Mouse (Mus musculus): ENCODE measurements at regions not wholly inside any gene's neighbourhood (a gene's known extent, or its start where the extent isn't known, plus 50 kb on each side); places are given as distances from the start of the nearest gene placed in this dataset.

GRCm38 (mm10) chr4:105469300-105469821 lies 312.2 kb downstream of the Plpp3 start:
- H3K9ac ChIP-seq, result no peak overlapping the region
- no peaks in the 10 kb centered on the region for H3K36me3 ChIP-seq
- H3K27ac ChIP-seq (replicated peaks), result no peak overlapping the region
- H3K4me2 ChIP-seq (replicated peaks), result no peak overlapping the region
- no peaks in the 10 kb centered on the region for H3K27me3 ChIP-seq
- H3K4me3 ChIP-seq (replicated peaks), result no peak overlapping the region
- no peaks in the 10 kb centered on the region for H3K4me1 ChIP-seq
- no peak for ATAC-seq (ENCODE audit: insufficient number of reproducible peaks, low FRiP score, low TSS enrichment, low read depth)
- WGBS, result 65% methylated on average over 6 of the region's 6 CpGs
- H3K9me3 ChIP-seq (replicated peaks), result no peaks in the 10 kb centered on the region

- no peaks in the 10 kb centered on the region for H3K4me1 ChIP-seq
- 39% methylated on average over 11 of the region's 11 CpGs for WGBS
- no peak for ATAC-seq (ENCODE audit: insufficient number of reproducible peaks, low FRiP score, low TSS enrichment, low read depth)
- H3K27ac ChIP-seq (replicated peaks), result no peak overlapping the region
- no peaks in the 10 kb centered on the region for H3K36me3 ChIP-seq
- H3K4me3 ChIP-seq (replicated peaks), result no peak overlapping the region
- H3K9ac ChIP-seq, result no peak overlapping the region
- no peaks in the 10 kb centered on the region for H3K27me3 ChIP-seq
- H3K9me3 ChIP-seq (replicated peaks), result no peaks in the 10 kb centered on the region
- no peak overlapping the region for H3K4me2 ChIP-seq (replicated peaks)
Observed at GRCm38 (mm10) chr4:105474765-105475560, 314.7 kb upstream of the Gm12728 start.

- H3K27ac ChIP-seq (replicated peaks), result no peak overlapping the region
Observed at GRCm38 (mm10) chr4:105476332-105476731, 313.3 kb upstream of the Gm12728 start.

GRCm38 (mm10) chr4:105486376-105486775 lies 303.3 kb upstream of the Gm12728 start:
- Histone ChIP-seq H3K4me1 (no peaks in the 10 kb centered on the region), H3K4me3 (replicated peaks) (no peak overlapping the region), H3K9ac (no peak overlapping the region), H3K4me2 (replicated peaks) (no peak overlapping the region), H3K9me3 (replicated peaks) (no peaks in the 10 kb centered on the region), H3K36me3 (no peaks in the 10 kb centered on the region), H3K27me3 (no peaks in the 10 kb centered on the region), H3K27ac (replicated peaks) (no peak overlapping the region)
- WGBS, result 81% methylated on average over 1 of the region's 1 CpGs
- ATAC-seq (ENCODE audit: insufficient number of reproducible peaks, low FRiP score, low TSS enrichment, low read depth), result no peak

More at GRCm38 (mm10) chr4:105476332-105476731, 313.3 kb upstream of the Gm12728 start:
- Histone ChIP-seq H3K4me2 (replicated peaks) (no peak overlapping the region), H3K4me1 (no peaks in the 10 kb centered on the region), H3K9ac (no peak overlapping the region), H3K9me3 (replicated peaks) (no peaks in the 10 kb centered on the region), H3K27me3 (no peaks in the 10 kb centered on the region), H3K36me3 (no peaks in the 10 kb centered on the region), H3K4me3 (replicated peaks) (no peak overlapping the region)
- 78% methylated on average over 4 of the region's 4 CpGs for WGBS
- no peak for ATAC-seq (ENCODE audit: insufficient number of reproducible peaks, low FRiP score, low TSS enrichment, low read depth)

- Histone ChIP-seq H3K4me3 (replicated peaks) (no peak overlapping the region), H3K4me2 (replicated peaks) (no peak overlapping the region), H3K36me3 (no peaks in the 10 kb centered on the region), H3K4me1 (no peaks in the 10 kb centered on the region), H3K9ac (no peak overlapping the region), H3K27ac (replicated peaks) (no peak overlapping the region), H3K9me3 (replicated peaks) (no peaks in the 10 kb centered on the region), H3K27me3 (no peaks in the 10 kb centered on the region)
- 87% methylated on average over 2 of the region's 2 CpGs for WGBS
- ATAC-seq (ENCODE audit: insufficient number of reproducible peaks, low FRiP score, low TSS enrichment, low read depth), result no peak
Observed at GRCm38 (mm10) chr4:105496176-105496575, 293.5 kb upstream of the Gm12728 start.

- no peaks in the 10 kb centered on the region for H3K9me3 ChIP-seq (replicated peaks)
- no peaks in the 10 kb centered on the region for H3K27me3 ChIP-seq
- ATAC-seq (ENCODE audit: insufficient number of reproducible peaks, low FRiP score, low TSS enrichment, low read depth), result no peak
- no peak overlapping the region for H3K9ac ChIP-seq
- no peaks in the 10 kb centered on the region for H3K36me3 ChIP-seq
- H3K4me3 ChIP-seq (replicated peaks), result no peak overlapping the region
- H3K27ac ChIP-seq (replicated peaks), result no peak overlapping the region
- 44% methylated on average over 2 of the region's 2 CpGs for WGBS
- no peak overlapping the region for H3K4me2 ChIP-seq (replicated peaks)
- H3K4me1 ChIP-seq, result no peaks in the 10 kb centered on the region
Observed at GRCm38 (mm10) chr4:105506190-105506589, 283.5 kb upstream of the Gm12728 start.

- no peaks in the 10 kb centered on the region for H3K4me1 ChIP-seq
- no peak overlapping the region for H3K9ac ChIP-seq
- H3K36me3 ChIP-seq, result no peaks in the 10 kb centered on the region
- H3K27me3 ChIP-seq, result no peaks in the 10 kb centered on the region
- 78% methylated on average over 7 of the region's 7 CpGs for WGBS
- H3K9me3 ChIP-seq (replicated peaks), result no peaks in the 10 kb centered on the region
- ATAC-seq (ENCODE audit: insufficient number of reproducible peaks, low FRiP score, low TSS enrichment, low read depth), result no peak
- H3K27ac ChIP-seq (replicated peaks), result no peak overlapping the region
- no peak overlapping the region for H3K4me3 ChIP-seq (replicated peaks)
- no peak overlapping the region for H3K4me2 ChIP-seq (replicated peaks)
Observed at GRCm38 (mm10) chr4:105507221-105507620, 282.4 kb upstream of the Gm12728 start.

GRCm38 (mm10) chr4:105509091-105509490 lies 280.6 kb upstream of the Gm12728 start:
- Histone ChIP-seq H3K27me3 (no peaks in the 10 kb centered on the region), H3K4me3 (replicated peaks) (no peak overlapping the region), H3K4me1 (no peaks in the 10 kb centered on the region), H3K9me3 (replicated peaks) (no peaks in the 10 kb centered on the region), H3K27ac (replicated peaks) (no peak overlapping the region), H3K9ac (no peak overlapping the region), H3K4me2 (replicated peaks) (no peak overlapping the region), H3K36me3 (no peaks in the 10 kb centered on the region)
- no peak for ATAC-seq (ENCODE audit: insufficient number of reproducible peaks, low FRiP score, low TSS enrichment, low read depth)
- WGBS, result 80% methylated on average over 3 of the region's 3 CpGs

- Histone ChIP-seq H3K4me1 (no peaks in the 10 kb centered on the region), H3K9me3 (replicated peaks) (no peaks in the 10 kb centered on the region), H3K4me3 (replicated peaks) (no peak overlapping the region), H3K9ac (no peak overlapping the region), H3K27ac (replicated peaks) (no peak overlapping the region), H3K27me3 (no peaks in the 10 kb centered on the region), H3K36me3 (no peaks in the 10 kb centered on the region), H3K4me2 (replicated peaks) (no peak overlapping the region)
- no peak for ATAC-seq (ENCODE audit: insufficient number of reproducible peaks, low FRiP score, low TSS enrichment, low read depth)
- 84% methylated on average over 1 of the region's 1 CpGs for WGBS
Observed at GRCm38 (mm10) chr4:105510406-105510805, 279.3 kb upstream of the Gm12728 start.

GRCm38 (mm10) chr4:105525135-105525534 lies 264.5 kb upstream of the Gm12728 start:
- no peaks in the 10 kb centered on the region for H3K36me3 ChIP-seq
- no peak overlapping the region for H3K27ac ChIP-seq (replicated peaks)
- no peak overlapping the region for H3K4me2 ChIP-seq (replicated peaks)
- no peak overlapping the region for H3K4me3 ChIP-seq (replicated peaks)
- H3K4me1 ChIP-seq, result no peaks in the 10 kb centered on the region
- ATAC-seq (ENCODE audit: insufficient number of reproducible peaks, low FRiP score, low TSS enrichment, low read depth), result no peak
- H3K27me3 ChIP-seq, result no peaks in the 10 kb centered on the region
- no peaks in the 10 kb centered on the region for H3K9me3 ChIP-seq (replicated peaks)
- no peak overlapping the region for H3K9ac ChIP-seq
- 60% methylated on average over 2 of the region's 2 CpGs for WGBS

- H3K4me2 ChIP-seq (replicated peaks), result no peak overlapping the region
- ATAC-seq (ENCODE audit: insufficient number of reproducible peaks, low FRiP score, low TSS enrichment, low read depth), result no peak
- H3K27me3 ChIP-seq, result no peaks in the 10 kb centered on the region
- no peak overlapping the region for H3K27ac ChIP-seq (replicated peaks)
- H3K36me3 ChIP-seq, result no peaks in the 10 kb centered on the region
- H3K4me3 ChIP-seq (replicated peaks), result no peak overlapping the region
- no peaks in the 10 kb centered on the region for H3K9me3 ChIP-seq (replicated peaks)
- H3K4me1 ChIP-seq, result peaks cover 3% of the 10 kb centered on the region; the same call in 1 of the 2 replicates
- WGBS, result 79% methylated on average over 7 of the region's 7 CpGs
- H3K9ac ChIP-seq, result no peak overlapping the region
Observed at GRCm38 (mm10) chr4:105526755-105527154, 262.9 kb upstream of the Gm12728 start.

GRCm38 (mm10) chr4:105527316-105527715 lies 262.4 kb upstream of the Gm12728 start:
- no peak for ATAC-seq (ENCODE audit: insufficient number of reproducible peaks, low FRiP score, low TSS enrichment, low read depth)
- 56% methylated on average over 3 of the region's 3 CpGs for WGBS
- peaks cover 6% of the 10 kb centered on the region; the same call in 1 of the 2 replicates for H3K4me1 ChIP-seq
- H3K4me2 ChIP-seq (replicated peaks), result no peak overlapping the region
- H3K27me3 ChIP-seq, result no peaks in the 10 kb centered on the region
- H3K27ac ChIP-seq (replicated peaks), result no peak overlapping the region
- no peak overlapping the region for H3K9ac ChIP-seq
- no peaks in the 10 kb centered on the region for H3K36me3 ChIP-seq
- no peaks in the 10 kb centered on the region for H3K9me3 ChIP-seq (replicated peaks)
- H3K4me3 ChIP-seq (replicated peaks), result no peak overlapping the region

All from embryonic facial prominence, embryonic 15.5 days (tissue).